Mouse (Mus musculus) heart, embryonic 16.5 days (tissue): Measurements from ENCODE around the gene Gapdhs. TPM values are rescaled to one million over a fixed set of nuclear protein-coding genes. Genes with fewer than 3 reads are reported as not detected.
"Not testable (repeated sequence)": the region's sequence is repeated elsewhere in the genome, so short reads cannot be mapped to it uniquely, and the experiment has no call there.

ENCODE experiments used
- ATAC-seq: fragments of 200-750 bp; cut with Nextera tagmentation; replicated peaks from 2 replicates; pipeline ENCODE4 v1.8.0; 2017; ENCODE audit warnings: moderate number of reproducible peaks; ENCODE audit not compliant: insufficient read depth, low FRiP score; ENCODE audit errors: extremely low read depth
- H3K27ac ChIP-seq: fragments of 300-500 bp; sonication (generic); 2 replicates; pipeline ENCODE4 v1.5.1; 2014; ENCODE audit warnings: mild to moderate bottlenecking, low read length, control low read depth, moderate library complexity
- H3K27me3 ChIP-seq: fragments of 300-500 bp; sonication (generic); 2 replicates; pipeline ENCODE4 v1.6.1; 2014; ENCODE audit warnings: low read length, mixed read lengths; ENCODE audit not compliant: control insufficient read depth, insufficient read depth
- H3K36me3 ChIP-seq: fragments of 300-500 bp; sonication (generic); 2 replicates; pipeline ENCODE4 v1.6.1; 2014; ENCODE audit not compliant: control insufficient read depth, insufficient read depth
- H3K4me1 ChIP-seq: fragments of 300-500 bp; sonication (generic); 2 replicates; pipeline ENCODE4 v1.6.1; 2014; ENCODE audit warnings: low read length, mixed read lengths; ENCODE audit not compliant: control insufficient read depth, insufficient read depth
- H3K4me2 ChIP-seq: fragments of 300-500 bp; sonication (generic); 2 replicates; pipeline ENCODE4 v1.6.1; 2014; ENCODE audit warnings: low read depth, mild to moderate bottlenecking, control low read depth, low read length
- H3K4me3 ChIP-seq: fragments of 300-500 bp; sonication (generic); 2 replicates; pipeline ENCODE4 v1.5.1; 2014; ENCODE audit warnings: mild to moderate bottlenecking, control low read depth, low read length
- H3K9ac ChIP-seq: fragments of 300-500 bp; sonication (generic); 2 replicates; pipeline ENCODE4 v1.6.1; 2014; ENCODE audit warnings: low read length, control low read depth
- H3K9me3 ChIP-seq: fragments of 300-500 bp; sonication (generic); replicated peaks from 2 replicates; pipeline ENCODE4 v1.6.1; 2016; ENCODE audit warnings: low read length; ENCODE audit not compliant: control insufficient read depth
- WGBS: fragments of 180-500 bp; shearing (Covaris S2); extraction: QIAGEN DNeasy Blood & Tissue Kit; methylation state at CpG from one replicate; pipeline ENCODE4 v1.1.7; 2014; 5-methylcytosine and 5-hydroxymethylcytosine counted together
- polyA plus RNA-seq: library from polyadenylated mRNA; unstranded; fragments of >200 nt; fragmentation: Nextera tagmentation; extraction: Ambion mirVana; gene quantifications from 2 replicates; pipeline ENCODE4 v1.2.1, GENCODE M21; 2015

Gapdhs gene
- polyA plus RNA-seq, 1 experiment from 2014 or later, result 0.47 TPM

DNA sequence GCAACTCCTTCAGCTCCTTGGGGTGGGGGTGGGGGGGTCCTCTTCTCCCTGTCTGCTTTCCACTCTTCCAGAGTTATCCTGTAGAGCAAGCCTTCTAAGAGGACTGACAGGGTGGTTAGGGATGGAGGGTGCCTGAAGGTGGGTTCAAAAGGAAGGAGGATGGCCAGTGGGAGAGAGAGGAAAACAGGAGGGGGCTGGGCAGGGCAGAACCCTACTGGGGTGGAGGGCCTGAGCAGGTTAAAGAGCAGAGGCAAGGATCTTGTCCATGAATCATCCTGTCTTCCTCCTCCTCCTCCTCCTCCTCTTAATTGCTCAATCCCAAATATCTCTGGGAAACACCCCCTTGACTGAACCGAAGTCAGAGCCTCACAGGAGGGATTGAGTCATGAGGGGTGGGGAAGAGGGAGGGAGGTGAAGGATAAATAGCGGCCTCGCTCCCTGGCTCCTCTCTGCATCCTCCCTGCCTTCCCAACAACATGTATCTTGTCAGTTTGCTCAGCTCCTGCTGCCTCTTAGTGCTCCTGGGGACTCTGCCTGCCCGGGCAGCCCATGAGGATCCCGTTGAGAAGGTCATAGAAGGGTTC, 7.7 kb upstream of the Gapdhs start, which contains the start of gene Sbsn:
Sbsn (plus strand) TSS at position 386 of the 584 bp plus-strand sequence.
- Histone ChIP-seq H3K4me1 (no peaks in the 10 kb centered on the region), H3K27ac (no peak within 1 kb of the TSS), H3K36me3 (peaks cover 13% of the 10 kb centered on the region), H3K9ac (no peak within 1 kb of the TSS), H3K4me3 (no peak within 1 kb of the TSS), H3K9me3 (peaks cover 9% of the 10 kb centered on the region), H3K27me3 (no peaks in the 10 kb centered on the region), H3K4me2 (no peak within 1 kb of the TSS)
- no peak for ATAC-seq
- WGBS, result 55% methylated on average over 5 of the region's 5 CpGs

- H3K4me1 ChIP-seq, result no peaks in the 10 kb centered on the region
- H3K27me3 ChIP-seq, result no peaks in the 10 kb centered on the region
- no peak overlapping the region for H3K9ac ChIP-seq
- peaks cover 6% of the 10 kb centered on the region for H3K9me3 ChIP-seq
- no peak for ATAC-seq
- whole genome bisulfite sequencing, result 67% methylated on average over 13 of the region's 13 CpGs
- peaks cover 3% of the 10 kb centered on the region for H3K36me3 ChIP-seq
- H3K4me2 ChIP-seq, result no peak overlapping the region
- no peak overlapping the region for H3K27ac ChIP-seq
- H3K4me3 ChIP-seq, result no peak overlapping the region
These were observed 6.5 kb upstream of the Gapdhs start for GRCm38 (mm10) chr7:30749824-30750606.

DNA sequence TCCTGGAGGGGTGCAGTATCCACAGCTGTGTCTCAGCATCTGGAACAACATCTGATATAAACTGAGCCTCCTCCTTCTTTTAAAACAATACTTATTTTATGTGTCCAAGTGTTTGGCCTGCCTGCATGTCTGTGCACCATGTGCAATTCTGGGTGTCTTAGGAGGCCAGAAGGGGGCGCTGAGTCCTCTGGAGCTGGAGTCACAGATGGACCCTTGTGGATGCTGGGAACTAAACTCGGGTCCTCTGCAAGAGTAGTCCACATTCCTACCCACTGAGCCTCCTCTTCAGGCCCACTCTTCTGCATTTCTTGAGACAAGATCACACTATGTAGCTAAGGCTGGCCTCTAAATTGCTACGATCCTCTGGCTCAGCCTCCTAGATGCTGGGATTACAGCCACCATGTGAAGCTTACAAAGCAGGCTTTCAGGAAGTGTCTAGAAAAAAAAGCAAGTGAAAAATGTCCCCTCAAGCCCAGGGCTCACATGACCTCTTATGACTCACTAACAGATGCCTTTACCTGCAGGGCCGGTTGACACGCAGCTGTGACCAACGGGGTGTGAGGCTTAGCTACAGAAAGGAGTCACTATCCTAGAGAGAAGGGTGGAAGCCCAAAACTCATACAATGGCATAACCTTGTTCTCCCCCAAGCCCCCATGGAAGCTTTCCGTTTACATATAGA, 4.2 kb upstream of the Gapdhs start:
- ATAC-seq, result no peak

DNA sequence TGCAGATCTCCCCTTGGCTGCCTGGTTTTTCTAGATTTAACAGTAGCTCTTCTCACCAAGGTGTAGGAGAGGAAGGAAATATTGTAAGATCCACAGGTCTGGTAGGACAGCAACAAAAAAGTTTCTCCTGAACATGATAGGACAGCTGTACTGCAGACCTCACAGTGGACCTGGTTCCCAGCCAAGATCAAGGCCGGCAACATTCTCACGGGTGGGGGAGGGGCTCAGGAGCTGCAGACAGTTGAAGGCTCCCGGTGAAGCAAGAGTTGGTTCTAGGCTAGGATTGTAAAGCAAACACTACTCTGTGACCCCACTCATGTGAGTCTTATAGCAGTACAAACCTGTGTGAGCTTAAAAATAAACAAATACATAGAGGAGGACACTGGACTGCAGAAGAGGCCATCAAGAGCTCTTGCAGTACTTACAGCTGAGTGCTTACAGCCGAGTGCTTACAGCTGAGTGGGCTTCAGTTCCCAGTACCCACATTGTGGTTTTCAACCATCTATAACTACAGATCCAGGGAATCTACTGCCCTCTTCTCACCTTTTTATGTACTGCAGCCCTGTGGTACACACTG, 629 bp upstream of the Gapdhs start:
- no peak overlapping the region for H3K27ac ChIP-seq
- H3K9ac ChIP-seq, result no peak overlapping the region
- H3K9me3 ChIP-seq, result no peaks in the 10 kb centered on the region
- H3K4me2 ChIP-seq, result no peak overlapping the region
- peak; percentile 56 for ATAC-seq
- H3K27me3 ChIP-seq, result no peaks in the 10 kb centered on the region
- H3K4me3 ChIP-seq, result no peak overlapping the region
- peaks cover 9% of the 10 kb centered on the region; the same call in 1 of the 2 replicates for H3K4me1 ChIP-seq
- 25% methylated on average over 4 of the region's 4 CpGs for WGBS
- H3K36me3 ChIP-seq, result no peaks in the 10 kb centered on the region

More for the DNA sequence above, 4.2 kb upstream of the Gapdhs start:
- Histone ChIP-seq H3K36me3 (no peaks in the 10 kb centered on the region), H3K27me3 (no peaks in the 10 kb centered on the region), H3K9ac (no peak overlapping the region), H3K9me3 (no peaks in the 10 kb centered on the region), H3K4me3 (no peak overlapping the region), H3K4me1 (peaks cover 9% of the 10 kb centered on the region; the same call in 1 of the 2 replicates), H3K27ac (no peak overlapping the region), H3K4me2 (no peak overlapping the region)
- WGBS, result 85% methylated on average over 7 of the region's 7 CpGs

DNA sequence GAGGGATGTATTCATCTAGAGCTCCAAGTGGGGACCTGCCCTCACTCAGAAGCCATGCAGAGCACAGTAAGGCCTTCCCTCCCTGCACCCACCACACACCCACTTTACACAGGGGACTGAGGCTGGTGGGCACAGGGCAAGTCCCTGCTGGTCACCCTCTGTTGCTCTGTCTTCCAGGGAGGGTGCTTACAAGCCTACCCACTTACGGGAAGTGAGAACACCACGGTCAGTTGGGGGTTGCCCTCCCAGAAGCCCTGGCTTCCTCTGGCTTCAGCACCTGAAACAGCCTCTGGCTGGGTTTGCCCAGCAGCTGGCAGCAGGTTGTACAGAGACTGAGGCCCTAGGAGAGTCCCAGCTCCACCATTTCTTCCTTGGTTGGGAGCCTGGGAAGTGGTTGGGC, 911 bp downstream of the Gapdhs start:
- H3K36me3 ChIP-seq, H3K9ac ChIP-seq, H3K9me3 ChIP-seq, H3K27me3 ChIP-seq, H3K4me1 ChIP-seq, H3K27ac ChIP-seq, ATAC-seq, H3K4me2 ChIP-seq, H3K4me3 ChIP-seq: not testable (repeated sequence)
- WGBS, result 73% methylated on average over 2 of the region's 2 CpGs

- Histone ChIP-seq H3K27ac (no peak overlapping the region), H3K9ac (no peak overlapping the region), H3K4me1 (no peaks in the 10 kb centered on the region), H3K4me3 (no peak overlapping the region), H3K36me3 (peaks cover 18% of the 10 kb centered on the region), H3K27me3 (no peaks in the 10 kb centered on the region), H3K4me2 (no peak overlapping the region), H3K9me3 (no peaks in the 10 kb centered on the region)
- WGBS, result 81% methylated on average over 3 of the region's 3 CpGs
- ATAC-seq, result no peak
These were observed 7.3 kb downstream of the Gapdhs start for GRCm38 (mm10) chr7:30736211-30736610.

DNA sequence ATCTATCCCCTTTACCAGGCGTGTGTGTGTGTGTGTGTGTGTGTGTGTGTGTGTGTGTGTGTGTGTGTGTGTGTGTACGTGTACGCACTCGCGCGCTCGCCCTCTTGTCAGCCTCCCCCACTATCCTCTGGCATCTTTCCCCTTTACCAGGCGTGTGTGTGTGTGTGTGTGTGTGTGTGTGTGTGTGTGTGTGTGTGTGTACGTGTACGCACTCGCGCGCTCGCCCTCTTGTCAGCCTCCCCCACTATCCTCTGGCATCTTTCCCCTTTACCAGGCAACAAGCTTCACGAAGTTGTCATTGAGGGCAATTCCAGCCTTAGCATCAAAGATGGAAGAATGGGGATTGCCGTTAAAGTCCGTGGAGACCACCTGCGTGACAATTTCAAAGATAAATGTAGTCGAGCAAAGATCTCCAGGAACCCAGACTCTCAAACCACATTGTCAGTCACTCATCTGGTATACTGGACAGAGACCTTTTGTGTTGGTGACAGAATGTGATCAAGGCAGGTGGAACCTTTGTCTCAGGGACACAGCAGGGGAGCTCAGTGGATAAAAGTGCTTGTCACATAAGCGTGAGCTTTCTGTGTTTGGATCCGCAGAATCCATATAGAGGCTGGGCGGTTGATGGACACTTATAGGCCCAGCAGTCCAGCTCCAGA, 13.3 kb downstream of the Gapdhs start:
- Histone ChIP-seq H3K4me1 (peaks cover 14% of the 10 kb centered on the region), H3K4me2 (peak overlapping the region; percentile 73), H3K9ac (peak overlapping the region; percentile 92), H3K27ac (peak overlapping the region; percentile 90), H3K36me3 (peaks cover 16% of the 10 kb centered on the region), H3K4me3 (peak overlapping the region; percentile 80)
- ATAC-seq, H3K9me3 ChIP-seq, H3K27me3 ChIP-seq: not testable (repeated sequence)
- 28% methylated on average over 14 of the region's 22 CpGs for WGBS

DNA sequence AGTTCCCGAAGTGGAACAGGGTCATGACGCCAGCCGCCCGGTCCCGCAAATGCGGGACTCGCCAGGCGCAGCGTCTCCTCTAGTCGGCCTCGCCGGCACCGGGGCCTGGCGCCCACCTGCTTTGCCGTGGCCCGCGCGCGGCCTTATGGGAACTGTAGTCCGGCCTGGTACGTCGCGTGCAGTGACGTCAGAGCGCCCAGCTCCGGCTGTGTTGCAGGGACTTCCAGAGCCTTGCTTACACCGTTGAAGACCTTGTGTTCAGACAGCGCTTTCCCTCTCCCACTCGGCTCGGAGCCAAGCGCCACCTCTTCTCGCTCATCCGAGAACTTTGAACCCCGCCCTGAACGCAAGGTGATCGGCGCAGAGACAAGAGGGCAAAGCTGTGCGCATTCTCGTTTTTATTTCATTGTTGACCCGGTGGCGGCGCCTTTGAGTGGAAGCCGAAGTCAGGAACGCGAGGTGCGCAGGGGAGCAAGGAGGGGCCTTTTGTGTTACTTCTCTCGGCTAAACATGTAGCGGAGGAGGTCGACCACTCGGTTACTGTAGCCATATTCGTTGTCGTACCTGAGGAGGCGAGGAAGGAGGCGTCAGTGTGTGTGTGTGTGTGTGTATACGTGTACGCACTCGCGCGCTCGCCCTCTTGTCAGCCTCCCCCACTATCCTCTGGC, 14.0 kb downstream of the Gapdhs start, which contains the start of gene Tmem147:
Tmem147 (minus strand) TSS at position 145 of the 668 bp plus-strand sequence.
- Histone ChIP-seq H3K9ac (peak within 1 kb of the TSS; percentile 92), H3K4me1 (peaks cover 14% of the 10 kb centered on the region), H3K27me3 (no peaks in the 10 kb centered on the region), H3K27ac (peak within 1 kb of the TSS; percentile 90), H3K9me3 (no peaks in the 10 kb centered on the region), H3K4me2 (peak within 1 kb of the TSS; percentile 73), H3K4me3 (peak within 1 kb of the TSS; percentile 80), H3K36me3 (peaks cover 11% of the 10 kb centered on the region)
- ATAC-seq, result peak; percentile 98
- under 1% methylated on average over 60 of the region's 60 CpGs for WGBS
